Mouse (Mus musculus): Measurements from ENCODE around the gene Fkbp8.

Gene Fkbp8

DNA sequence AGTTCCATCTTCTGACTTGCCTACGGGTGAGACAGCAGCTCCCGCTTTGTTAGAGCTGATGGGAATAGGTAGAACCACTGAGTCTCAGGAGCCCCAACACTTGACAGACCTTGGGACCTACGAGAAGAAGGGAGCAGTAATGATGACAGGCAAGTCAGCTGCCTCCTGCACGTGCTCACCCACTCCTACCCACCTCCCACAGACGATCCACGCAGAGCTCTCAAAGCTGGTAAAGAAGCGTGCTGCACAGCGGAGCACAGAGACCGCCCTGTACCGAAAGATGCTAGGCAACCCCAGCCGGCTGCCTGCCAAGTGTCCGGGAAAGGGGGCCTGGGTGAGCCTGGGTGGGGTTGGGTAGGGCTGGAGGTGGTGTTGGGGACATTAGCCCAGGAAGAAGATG lies 6.8 kb downstream of the Fkbp8 start:
- Histone ChIP-seq H3K27me3 (ENCODE audit: control insufficient read depth, insufficient read depth, low read length, poor library complexity, severe bottlenecking) (no peaks in the 10 kb centered on the region), H3K36me3 (ENCODE audit: control insufficient read depth, insufficient read depth, low read length, poor library complexity, severe bottlenecking) (peaks cover 5% of the 10 kb centered on the region)
- DNase-seq (ENCODE audit: low read depth, low spot score), result no peak

DNA sequence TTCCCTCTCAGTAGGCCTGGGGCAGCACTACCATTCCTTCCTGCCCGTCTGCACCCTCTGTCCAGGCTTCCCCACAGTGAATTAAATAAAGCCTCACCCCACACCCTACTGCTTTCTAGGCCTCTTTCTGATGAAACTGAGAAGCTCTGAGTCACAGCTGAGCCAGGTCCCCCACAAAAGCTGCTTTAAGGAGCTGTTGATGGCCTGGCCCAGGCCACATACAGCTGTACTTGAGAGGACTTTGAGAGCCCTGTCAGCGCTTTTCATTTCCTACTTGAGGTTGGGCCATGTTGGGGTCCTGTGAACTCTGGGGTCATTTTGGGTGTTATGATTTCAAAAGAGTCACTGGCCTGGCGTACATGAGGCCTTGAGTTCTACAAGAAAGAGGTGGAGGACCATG lies 7.7 kb downstream of the Fkbp8 start:
- Histone ChIP-seq H3K27me3 (ENCODE audit: control insufficient read depth, insufficient read depth, low read length, poor library complexity, severe bottlenecking) (no peaks in the 10 kb centered on the region), H3K36me3 (ENCODE audit: control insufficient read depth, insufficient read depth, low read length, poor library complexity, severe bottlenecking) (peaks cover 5% of the 10 kb centered on the region)
- no peak for DNase-seq (ENCODE audit: low read depth, low spot score)

DNA sequence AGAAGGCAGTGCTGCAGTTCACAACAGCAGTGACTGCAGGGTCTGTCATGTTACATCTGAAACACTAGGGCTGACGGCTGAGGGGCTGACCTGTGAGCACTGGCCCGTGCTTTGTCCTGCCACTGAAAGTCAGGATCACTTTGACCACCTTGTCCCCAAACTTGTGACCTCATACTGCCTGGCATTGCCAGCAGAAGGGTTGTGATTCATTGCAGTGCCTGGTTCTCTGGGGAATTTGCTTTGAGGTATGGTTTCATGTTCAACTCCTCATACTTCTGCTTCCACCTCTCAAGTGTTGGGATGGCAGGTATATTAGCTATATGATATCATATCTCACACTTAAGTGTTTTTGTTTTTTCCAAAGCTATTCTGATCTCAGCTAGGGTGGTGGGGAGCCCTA lies 8.2 kb downstream of the Fkbp8 start:
- no peak for DNase-seq (ENCODE audit: low read depth, low spot score)
- H3K27me3 ChIP-seq (ENCODE audit: control insufficient read depth, insufficient read depth, low read length, poor library complexity, severe bottlenecking), result no peaks in the 10 kb centered on the region

DNA sequence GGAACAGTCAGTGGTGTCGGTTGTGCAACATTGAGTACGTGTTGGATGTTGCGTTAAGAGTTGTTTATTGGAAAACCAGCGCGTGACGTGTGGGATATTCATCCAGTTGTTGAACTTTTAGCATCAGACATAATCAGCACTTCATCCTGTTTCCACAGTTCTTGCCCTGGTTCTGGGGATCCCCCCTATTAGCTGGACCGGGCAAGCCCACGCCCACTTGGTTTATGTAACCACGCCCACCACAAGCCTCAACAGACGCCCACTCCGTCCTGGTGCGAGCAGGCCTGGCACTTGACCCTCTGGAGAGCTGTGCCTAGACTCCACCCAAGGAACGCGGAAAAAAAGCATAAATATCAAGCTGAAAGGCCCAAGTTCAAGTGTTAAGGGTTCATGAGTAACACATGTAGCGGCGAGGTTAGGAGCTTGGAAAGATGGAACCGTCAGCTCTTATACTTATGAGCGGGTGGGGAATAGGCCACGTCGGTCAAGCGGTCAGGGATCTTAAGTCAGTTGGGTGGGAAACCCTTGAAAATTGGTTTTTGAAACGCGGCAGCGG lies 10.6 kb downstream of the Fkbp8 start:
- DNase-seq (ENCODE audit: low read depth, low spot score), result peak; percentile 66
- H3K36me3 ChIP-seq (ENCODE audit: control insufficient read depth, insufficient read depth, low read length, poor library complexity, severe bottlenecking), result peaks cover 3% of the 10 kb centered on the region
- no peaks in the 10 kb centered on the region for H3K27me3 ChIP-seq (ENCODE audit: control insufficient read depth, insufficient read depth, low read length, poor library complexity, severe bottlenecking)

More for the DNA sequence above, 8.2 kb downstream of the Fkbp8 start:
- peaks cover 5% of the 10 kb centered on the region for H3K36me3 ChIP-seq (ENCODE audit: control insufficient read depth, insufficient read depth, low read length, poor library complexity, severe bottlenecking)

DNA sequence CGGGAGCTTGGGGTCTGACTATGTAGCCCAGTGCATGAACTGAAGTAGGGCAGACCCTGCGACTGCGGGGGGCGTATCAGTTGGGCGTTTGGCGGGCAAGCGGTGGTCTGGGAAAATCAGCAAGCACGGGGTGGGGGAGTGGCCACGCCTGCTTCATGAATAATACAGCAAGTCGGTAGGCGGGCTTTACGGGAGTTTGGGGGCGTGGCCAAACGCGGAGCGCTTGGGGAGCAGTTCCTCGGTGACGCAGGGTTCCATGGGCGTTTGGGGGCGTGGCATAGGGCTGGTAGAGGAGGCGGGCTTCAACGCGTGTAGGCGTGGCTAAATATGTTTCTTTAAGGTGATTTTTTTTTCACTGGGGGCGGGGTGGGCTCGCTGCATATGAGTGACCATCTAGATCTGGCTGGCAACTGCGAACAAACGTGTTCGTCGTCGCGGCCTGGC lies 11.1 kb downstream of the Fkbp8 start:
- peak; percentile 99 for DNase-seq (ENCODE audit: low read depth, low spot score)
- H3K27me3 ChIP-seq (ENCODE audit: control insufficient read depth, insufficient read depth, low read length, poor library complexity, severe bottlenecking), result no peaks in the 10 kb centered on the region

DNA sequence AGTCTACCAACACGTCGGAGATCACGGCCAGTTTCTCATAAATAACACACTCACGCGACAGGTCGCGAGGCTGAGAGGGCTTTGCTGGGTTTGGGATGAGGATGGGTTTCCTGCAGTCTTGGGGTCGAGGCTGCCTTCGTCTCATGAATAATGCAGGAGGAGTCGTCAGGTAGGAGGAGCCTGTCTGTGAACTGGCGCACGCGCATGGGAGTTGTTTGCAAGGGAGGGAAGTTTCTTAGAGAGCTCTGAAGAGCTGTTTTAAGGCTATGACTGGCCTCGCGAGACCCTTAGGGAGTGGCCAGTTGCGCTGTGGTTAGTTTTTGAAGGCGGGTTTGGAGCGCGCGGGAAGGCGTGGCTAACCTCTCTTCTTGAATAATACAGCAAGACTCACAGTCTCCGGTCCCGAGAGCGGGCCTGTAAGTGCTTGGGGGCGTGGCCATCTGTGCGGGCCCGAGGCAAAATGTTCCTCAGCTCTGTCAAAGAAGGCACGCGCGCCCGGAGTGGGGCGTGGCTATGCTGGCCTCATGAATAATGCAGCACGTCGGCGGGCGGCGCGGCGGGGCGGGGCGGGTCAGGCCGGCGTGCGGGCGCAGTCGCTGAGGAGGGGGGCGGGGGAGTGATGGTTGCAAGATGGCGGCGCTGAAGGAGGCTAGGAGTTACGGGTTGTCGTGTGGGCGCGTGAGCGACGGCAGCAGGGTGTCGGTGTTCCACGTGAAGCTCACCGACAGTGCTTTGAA lies 11.7 kb downstream of the Fkbp8 start, which contains the start of gene Ell:
Gene Ell, plus strand, starts transcription at position 381 of the 737 bp plus-strand sequence.
- peak; percentile 99 for DNase-seq (ENCODE audit: low read depth, low spot score)
- Histone ChIP-seq H3K27me3 (ENCODE audit: control insufficient read depth, insufficient read depth, low read length, poor library complexity, severe bottlenecking) (no peaks in the 10 kb centered on the region), H3K36me3 (ENCODE audit: control insufficient read depth, insufficient read depth, low read length, poor library complexity, severe bottlenecking) (peaks cover 2% of the 10 kb centered on the region)

More for the DNA sequence above, 11.1 kb downstream of the Fkbp8 start:
- peaks cover 3% of the 10 kb centered on the region for H3K36me3 ChIP-seq (ENCODE audit: control insufficient read depth, insufficient read depth, low read length, poor library complexity, severe bottlenecking)

DNA sequence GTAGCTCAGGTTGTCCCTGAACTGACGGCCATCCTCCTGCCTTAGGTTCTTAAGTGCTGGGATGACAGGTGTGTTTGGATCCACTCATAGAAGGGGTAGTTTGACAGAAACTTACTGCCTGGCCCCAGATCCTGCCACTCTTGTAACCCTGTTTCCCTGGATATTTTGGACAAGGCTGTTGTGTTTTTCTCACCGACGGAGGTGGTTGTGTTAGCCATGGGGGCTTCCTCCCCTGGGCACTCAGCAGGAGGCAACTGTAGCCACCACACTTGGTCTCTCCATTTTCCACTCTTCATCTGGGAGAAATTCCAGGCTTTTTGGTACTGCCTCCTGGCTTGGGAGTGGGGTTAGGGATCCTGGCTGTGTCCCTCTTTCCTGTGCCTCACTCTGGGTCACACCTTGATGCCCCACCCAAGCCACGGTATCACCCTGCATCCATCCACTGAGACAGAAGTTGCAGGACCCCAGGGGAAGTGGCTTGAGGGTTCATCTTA lies 12.5 kb downstream of the Fkbp8 start:
- Histone ChIP-seq H3K27me3 (ENCODE audit: control insufficient read depth, insufficient read depth, low read length, poor library complexity, severe bottlenecking) (no peaks in the 10 kb centered on the region), H3K36me3 (ENCODE audit: control insufficient read depth, insufficient read depth, low read length, poor library complexity, severe bottlenecking) (no peaks in the 10 kb centered on the region; the same call in 1 of the 2 replicates)
- no peak for DNase-seq (ENCODE audit: low read depth, low spot score)

DNA sequence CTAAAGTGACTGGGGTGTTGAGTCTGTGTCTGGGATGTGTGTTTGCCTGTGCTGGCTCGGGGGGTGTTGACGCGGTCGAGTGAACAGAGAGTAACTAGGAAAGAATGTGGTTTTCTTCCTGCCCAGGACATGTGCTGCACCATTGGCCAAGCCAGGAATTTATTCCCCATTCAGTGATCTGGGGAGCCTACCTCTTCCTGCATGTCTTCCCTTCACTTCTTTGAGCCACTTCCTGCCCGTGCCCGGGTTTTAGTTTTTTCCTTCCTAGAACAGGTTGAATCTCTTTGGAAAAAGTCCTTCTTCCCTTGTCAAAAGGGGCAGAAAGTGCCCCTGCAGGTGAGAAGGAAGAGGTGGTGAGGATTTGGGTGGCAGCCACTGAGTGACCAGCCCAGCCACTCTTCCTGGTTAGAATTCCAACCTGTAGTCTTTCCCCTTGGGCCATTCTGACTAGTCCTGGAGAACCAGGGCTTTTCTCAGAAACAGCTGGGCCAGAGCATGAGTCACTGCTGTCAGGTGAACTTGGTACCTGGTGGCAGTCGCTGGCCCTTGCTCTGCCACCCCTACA lies 13.1 kb downstream of the Fkbp8 start:
- no peaks in the 10 kb centered on the region; the same call in 1 of the 2 replicates for H3K36me3 ChIP-seq (ENCODE audit: control insufficient read depth, insufficient read depth, low read length, poor library complexity, severe bottlenecking)
- H3K27me3 ChIP-seq (ENCODE audit: control insufficient read depth, insufficient read depth, low read length, poor library complexity, severe bottlenecking), result no peaks in the 10 kb centered on the region
- no peak for DNase-seq (ENCODE audit: low read depth, low spot score)

DNA sequence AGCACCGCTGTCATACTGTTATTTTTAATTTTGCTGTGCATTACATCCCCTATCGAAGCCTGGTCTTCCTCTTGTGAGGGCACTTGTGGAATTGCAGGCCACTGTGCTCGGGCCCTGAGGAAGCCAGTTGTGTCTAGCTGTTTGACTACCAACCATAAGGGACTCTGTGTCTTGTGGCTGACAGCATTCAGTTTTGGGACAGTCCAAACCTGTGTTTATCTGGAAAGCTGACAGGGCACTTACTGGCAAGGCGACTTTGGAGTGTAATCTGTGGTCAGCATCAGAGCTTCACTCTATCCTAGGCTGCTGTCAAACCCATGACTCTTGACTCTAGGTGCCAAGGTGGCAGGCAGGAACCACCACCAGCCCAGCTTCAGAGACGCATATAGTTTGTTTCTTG lies 13.6 kb downstream of the Fkbp8 start:
- Histone ChIP-seq H3K36me3 (ENCODE audit: control insufficient read depth, insufficient read depth, low read length, poor library complexity, severe bottlenecking) (no peaks in the 10 kb centered on the region; the same call in 1 of the 2 replicates), H3K27me3 (ENCODE audit: control insufficient read depth, insufficient read depth, low read length, poor library complexity, severe bottlenecking) (no peaks in the 10 kb centered on the region)
- DNase-seq (ENCODE audit: low read depth, low spot score), result no peak

DNA sequence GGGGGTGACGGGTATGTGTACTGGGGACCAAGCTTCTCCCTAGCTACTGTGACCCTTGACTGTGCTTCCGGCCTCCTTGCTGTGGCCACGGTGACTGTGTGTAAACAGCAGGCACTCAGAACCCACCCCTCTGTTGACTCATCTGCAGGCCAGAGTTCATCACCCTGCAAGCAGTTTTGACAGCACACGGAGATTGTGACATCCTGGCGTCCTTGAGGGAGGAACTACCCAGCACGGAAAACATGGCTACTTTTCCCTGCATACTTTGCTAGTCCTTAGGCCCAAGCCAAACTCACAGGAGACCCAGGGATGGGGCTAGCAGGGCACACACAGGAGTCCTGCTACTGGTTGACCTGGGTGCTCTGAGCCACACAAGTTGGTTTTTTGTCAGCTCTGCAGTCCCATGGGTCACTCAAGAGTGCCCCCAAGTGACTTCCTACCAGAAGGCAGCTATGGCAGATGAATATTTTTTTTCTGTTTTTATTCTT lies 16.7 kb downstream of the Fkbp8 start:
- Histone ChIP-seq H3K27me3 (ENCODE audit: control insufficient read depth, insufficient read depth, low read length, poor library complexity, severe bottlenecking) (no peaks in the 10 kb centered on the region), H3K36me3 (ENCODE audit: control insufficient read depth, insufficient read depth, low read length, poor library complexity, severe bottlenecking) (no peaks in the 10 kb centered on the region; the same call in 1 of the 2 replicates)
- DNase-seq (ENCODE audit: low read depth, low spot score), result peak; percentile 57

DNA sequence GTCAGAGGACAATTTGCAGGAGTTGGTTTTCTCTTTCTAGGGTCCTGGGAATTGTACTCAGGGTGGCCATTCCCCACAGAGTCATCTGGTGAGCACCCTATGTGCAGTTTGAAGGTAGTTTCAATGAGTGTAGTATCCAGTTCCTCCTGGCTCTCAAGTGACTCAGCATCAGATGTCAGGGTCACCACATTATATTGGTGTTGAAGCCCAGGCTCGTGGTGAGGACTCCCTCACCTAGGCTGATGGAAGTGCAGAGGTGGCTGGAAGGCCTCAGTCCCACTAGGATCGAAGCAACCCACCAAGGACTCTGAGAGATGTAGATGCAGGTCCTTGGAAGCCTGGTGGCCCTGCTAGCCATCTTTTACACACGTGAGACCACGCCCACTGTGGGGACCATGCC lies 18.9 kb downstream of the Fkbp8 start:
- DNase-seq (ENCODE audit: low read depth, low spot score), result no peak
- no peaks in the 10 kb centered on the region; the same call in 1 of the 2 replicates for H3K36me3 ChIP-seq (ENCODE audit: control insufficient read depth, insufficient read depth, low read length, poor library complexity, severe bottlenecking)
- H3K27me3 ChIP-seq (ENCODE audit: control insufficient read depth, insufficient read depth, low read length, poor library complexity, severe bottlenecking), result no peaks in the 10 kb centered on the region

DNA sequence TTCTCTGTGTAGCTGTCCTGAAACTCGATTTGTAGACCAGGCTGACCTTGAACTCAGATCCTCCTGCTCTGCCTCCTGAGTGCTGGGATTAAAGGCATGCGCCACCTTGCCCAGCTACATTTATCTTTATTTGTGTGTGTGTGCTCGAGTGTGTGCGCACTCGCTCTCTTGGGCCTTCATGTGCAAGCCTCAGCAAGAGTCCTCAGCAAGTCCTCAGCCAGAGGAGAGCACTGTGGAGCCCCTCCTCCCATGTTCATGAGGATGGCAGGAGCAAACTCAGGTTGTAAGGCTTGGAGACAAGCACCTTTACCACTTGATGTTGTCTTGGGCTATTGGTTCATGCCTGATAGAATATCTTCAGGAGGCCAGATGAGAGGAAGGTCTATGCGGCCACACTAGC lies 20.2 kb downstream of the Fkbp8 start:
- DNase-seq (ENCODE audit: low read depth, low spot score), result no peak

DNA sequence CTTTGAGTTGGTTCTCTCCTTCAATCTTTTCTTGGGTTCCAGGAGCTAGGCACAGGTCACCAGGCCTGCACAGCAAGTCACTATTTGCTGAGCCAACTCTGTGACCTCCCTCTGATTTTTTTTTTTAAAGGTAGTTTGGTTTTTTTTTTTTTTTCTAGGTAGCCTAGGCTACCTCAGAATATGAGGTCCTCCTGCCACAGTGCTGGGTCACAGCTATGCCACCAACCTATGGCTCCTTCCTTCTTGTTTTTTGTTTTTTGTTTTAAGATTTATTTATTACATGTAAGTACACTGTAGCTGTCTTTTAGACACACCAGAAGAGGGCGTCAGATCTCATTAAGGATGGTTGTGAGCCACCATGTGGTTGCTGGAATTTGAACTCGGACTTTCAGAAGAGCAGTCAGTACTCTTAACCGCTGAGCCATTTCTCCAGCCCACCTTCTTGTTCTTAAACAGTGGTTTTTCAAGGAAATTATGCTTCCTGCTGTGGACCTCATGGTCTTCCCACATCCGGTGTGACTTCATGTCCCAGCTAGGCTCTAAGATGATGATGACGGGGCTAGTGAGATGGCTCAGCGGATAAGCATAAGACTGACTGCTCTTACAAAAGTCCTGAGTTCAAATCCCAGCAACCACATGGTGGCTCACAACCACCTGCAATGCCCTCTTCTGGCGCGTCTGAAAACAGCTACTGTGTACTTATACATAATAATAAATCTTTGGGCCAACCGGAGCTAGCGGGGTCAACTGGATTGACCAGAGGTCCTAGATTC lies 22.1 kb downstream of the Fkbp8 start:
- no peaks in the 10 kb centered on the region for H3K36me3 ChIP-seq (ENCODE audit: control insufficient read depth, insufficient read depth, low read length, poor library complexity, severe bottlenecking)
- H3K27me3 ChIP-seq (ENCODE audit: control insufficient read depth, insufficient read depth, low read length, poor library complexity, severe bottlenecking), result no peaks in the 10 kb centered on the region
- DNase-seq (ENCODE audit: low read depth, low spot score), result no peak

More for the DNA sequence above, 20.2 kb downstream of the Fkbp8 start:
- no peaks in the 10 kb centered on the region; the same call in 1 of the 2 replicates for H3K36me3 ChIP-seq (ENCODE audit: control insufficient read depth, insufficient read depth, low read length, poor library complexity, severe bottlenecking)
- H3K27me3 ChIP-seq (ENCODE audit: control insufficient read depth, insufficient read depth, low read length, poor library complexity, severe bottlenecking), result no peaks in the 10 kb centered on the region

DNA sequence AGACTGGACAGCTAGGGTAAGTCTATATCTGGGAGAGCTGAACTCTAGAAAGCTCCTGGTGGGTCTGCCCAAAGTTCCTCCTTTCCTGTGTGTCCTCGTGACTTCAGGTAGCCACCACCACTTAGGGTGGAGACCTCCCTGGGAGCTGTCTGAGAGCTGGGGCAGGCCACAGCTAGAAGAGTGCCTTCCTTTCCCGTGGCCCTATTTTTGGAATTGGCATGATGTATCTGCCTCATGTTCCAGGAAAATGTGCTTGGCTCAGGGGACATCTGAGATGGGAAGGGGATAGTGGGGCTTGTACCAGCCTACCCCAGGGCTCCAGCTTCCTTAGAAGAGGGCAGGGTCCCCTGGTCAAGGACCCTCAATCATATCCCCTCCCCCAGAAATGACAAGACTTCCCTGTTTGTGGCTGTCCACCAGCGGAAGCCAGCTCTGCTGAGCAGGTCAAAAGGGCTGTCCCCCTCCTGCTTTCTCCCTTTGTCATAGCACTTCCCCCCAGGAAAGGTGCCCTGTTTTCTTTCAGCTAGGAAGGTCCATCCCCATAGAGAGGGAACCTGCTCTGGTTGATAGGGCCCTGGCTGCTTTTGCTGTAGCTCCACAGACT lies 24.1 kb downstream of the Fkbp8 start:
- DNase-seq (ENCODE audit: low read depth, low spot score), result no peak
- no peaks in the 10 kb centered on the region for H3K27me3 ChIP-seq (ENCODE audit: control insufficient read depth, insufficient read depth, low read length, poor library complexity, severe bottlenecking)
- no peaks in the 10 kb centered on the region for H3K36me3 ChIP-seq (ENCODE audit: control insufficient read depth, insufficient read depth, low read length, poor library complexity, severe bottlenecking)
